Mouse (Mus musculus) granulocyte monocyte progenitor cell, adult 5-6 weeks (primary cell): Measurements from ENCODE around the gene Coa4. TPM values are rescaled to one million over a fixed set of nuclear protein-coding genes. Genes with fewer than 3 reads are reported as not detected.
"Not testable (repeated sequence)": the region's sequence is repeated elsewhere in the genome, so short reads cannot be mapped to it uniquely, and the experiment has no call there.

Source experiments
- ATAC-seq: replicated peaks from 2 replicates; pipeline ENCODE4 v1.8.0; 2016; ENCODE audit warnings: mild to moderate bottlenecking, moderate TSS enrichment, inconsistent platforms; ENCODE audit not compliant: poor library complexity, severe bottlenecking
- total RNA-seq, 2 experiments: library from RNA; stranded (forward) in 1 of 2; stranded (reverse) in 1 of 2; fragments of 200-712, 200-1000 nt in 1 of 2; fragments of >200 nt in 1 of 2; fragmentation: Nextera tagmentation in 1 of 2; gene quantifications; 2 replicates each; pipeline ENCODE4 v1.2.3; 2014 to 2017

Gene Coa4
- total RNA-seq, 2 experiments from 2014 or later: 14.1 to 20.0 TPM

- ATAC-seq: no peak
These were observed 18.6 kb downstream of the Coa4 start for GRCm38 (mm10) chr7:100555431-100555951.

- ATAC-seq: no peak
These were observed 20.4 kb downstream of the Coa4 start for GRCm38 (mm10) chr7:100557241-100557640.

- ATAC-seq: no peak
These were observed 22.5 kb downstream of the Coa4 start for GRCm38 (mm10) chr7:100559331-100559730.

- ATAC-seq: no peak
These were observed 25.2 kb downstream of the Coa4 start for GRCm38 (mm10) chr7:100561861-100562587.

GRCm38 (mm10) chr7:100567238-100567637 is 30.4 kb downstream of the Coa4 start:
- not testable (repeated sequence) for ATAC-seq

- ATAC-seq: no peak
These were observed 33.0 kb downstream of the Coa4 start for GRCm38 (mm10) chr7:100569907-100570306.

- no peak for ATAC-seq
These were observed 34.3 kb downstream of the Coa4 start for GRCm38 (mm10) chr7:100570930-100571715.

- ATAC-seq: no peak
These were observed 35.2 kb downstream of the Coa4 start for GRCm38 (mm10) chr7:100572061-100572460.

GRCm38 (mm10) chr7:100572704-100573103 is 35.8 kb downstream of the Coa4 start:
- ATAC-seq: no peak

- ATAC-seq: no peak
These were observed 41.9 kb downstream of the Coa4 start for GRCm38 (mm10) chr7:100578794-100579193.

- ATAC-seq: no peak
These were observed 45.4 kb downstream of the Coa4 start for GRCm38 (mm10) chr7:100582235-100582634.

GRCm38 (mm10) chr7:100582727-100583236 is 45.9 kb downstream of the Coa4 start:
- ATAC-seq: peak; percentile 98

- ATAC-seq: peak; percentile 52
These were observed 52.9 kb downstream of the Coa4 start for GRCm38 (mm10) chr7:100589816-100590215.

Other genes with a start within 250 kb of the Coa4 start
- 50.5 and 60.2 TPM in 2 replicates for gene C2cd3, start 164.8 kb upstream of the Coa4 start, total RNA-seq (2014; fragmentation: Nextera tagmentation)
- gene C2cd3, start 164.8 kb upstream of the Coa4 start, total RNA-seq (2017): 21.0 and 30.9 TPM in 2 replicates
- 24.9 and 27.0 TPM in 2 replicates for gene Ppme1, start 164.8 kb upstream of the Coa4 start, total RNA-seq (2014; fragmentation: Nextera tagmentation)
- gene Ppme1, start 164.8 kb upstream of the Coa4 start, total RNA-seq (2017): 42.7 and 71.7 TPM in 2 replicates
- not detected in 2 replicates for gene Ucp3, start 64.1 kb upstream of the Coa4 start, total RNA-seq (2014; fragmentation: Nextera tagmentation)
- not detected in 2 replicates for gene Ucp3, start 64.1 kb upstream of the Coa4 start, total RNA-seq (2017)
- 413 and 551 TPM in 2 replicates for gene Ucp2, start 43.7 kb upstream of the Coa4 start, total RNA-seq (2014; fragmentation: Nextera tagmentation)
- 97.5 and 99.2 TPM in 2 replicates for gene Ucp2, start 43.7 kb upstream of the Coa4 start, total RNA-seq (2017)
- not detected in 2 replicates for gene Dnajb13, start 22.1 kb upstream of the Coa4 start, total RNA-seq (2014; fragmentation: Nextera tagmentation)
- not detected in 2 replicates for gene Dnajb13, start 22.1 kb upstream of the Coa4 start, total RNA-seq (2017)
- gene Rab6a, start 70.3 kb downstream of the Coa4 start, total RNA-seq (2014; fragmentation: Nextera tagmentation): 55.9 and 62.1 TPM in 2 replicates
- 43.0 and 56.3 TPM in 2 replicates for gene Rab6a, start 70.3 kb downstream of the Coa4 start, total RNA-seq (2017)
- gene Mrpl48, start 71.2 kb downstream of the Coa4 start, total RNA-seq (2014; fragmentation: Nextera tagmentation): 67.1 TPM in 2 replicates
- gene Mrpl48, start 71.2 kb downstream of the Coa4 start, total RNA-seq (2017): 88.1 and 99.5 TPM in 2 replicates
- gene Plekhb1, start 125.3 kb downstream of the Coa4 start, total RNA-seq (2014; fragmentation: Nextera tagmentation): not detected in 2 replicates
- not detected in 2 replicates for gene Plekhb1, start 125.3 kb downstream of the Coa4 start, total RNA-seq (2017)
- 29.7 and 32.1 TPM in 2 replicates for gene Fam168a, start 169.6 kb downstream of the Coa4 start, total RNA-seq (2014; fragmentation: Nextera tagmentation)
- gene Fam168a, start 169.6 kb downstream of the Coa4 start, total RNA-seq (2017): 6.3 and 9.5 TPM in 2 replicates